Mouse (Mus musculus) pancreas, adult 10 weeks (tissue): Measurements from ENCODE around the gene Il21r. TPM values are rescaled to one million over a fixed set of nuclear protein-coding genes. Genes with fewer than 3 reads are reported as not detected.

ENCODE experiments used
- polyA plus RNA-seq: library from polyadenylated mRNA; stranded (reverse); fragments of 350-450 nt; fragmentation: Illumina TruSeq; extraction: RNeasy Lipid Tissue Mini Kit (QIAGEN cat#74804); gene quantifications from one replicate; pipeline ENCODE4 v1.2.3, GENCODE M21; 2015; ENCODE audit warnings: low read depth, low replicate concordance; ENCODE audit not compliant: insufficient read depth

The Il21r gene
- 0.39 TPM for polyA plus RNA-seq

DNA sequence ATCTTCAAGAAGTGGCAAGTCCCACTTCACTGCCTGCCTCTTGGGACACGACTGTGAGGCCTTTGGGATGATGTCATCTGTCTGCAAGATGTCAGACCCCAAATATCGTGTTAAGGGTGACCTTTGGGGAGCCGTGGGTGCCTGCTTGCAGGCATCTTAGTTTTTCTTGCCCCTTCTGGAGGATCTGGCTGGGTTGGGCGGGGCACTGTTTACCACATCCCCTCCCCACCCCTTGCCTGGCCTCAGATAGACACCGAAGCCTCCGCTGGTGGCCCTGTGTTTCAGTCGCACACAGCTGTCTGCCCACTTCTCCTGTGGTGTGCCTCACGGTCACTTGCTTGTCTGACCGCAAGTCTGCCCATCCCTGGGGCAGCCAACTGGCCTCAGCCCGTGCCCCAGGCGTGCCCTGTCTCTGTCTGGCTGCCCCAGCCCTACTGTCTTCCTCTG, at the start of gene Il21r:
Il21r (plus strand) TSS at position 245 of the 447 bp plus-strand sequence.

Other genes starting within 250 kb of the Il21r start
- gene Kdm8, start 158.8 kb upstream of the Il21r start, polyA plus RNA-seq = 1.6 TPM
- 7.3 TPM for gene Nsmce1, start 111.8 kb upstream of the Il21r start, polyA plus RNA-seq
- 4.7 TPM for gene Il4ra, start 51.3 kb upstream of the Il21r start, polyA plus RNA-seq
- gene Gtf3c1, start 104.4 kb downstream of the Il21r start, polyA plus RNA-seq = 7.6 TPM
- 5.7 TPM for gene D430042O09Rik, start 104.5 kb downstream of the Il21r start, polyA plus RNA-seq